ENCODE assay signal across 26 mouse cellular contexts in the genomic region with DNA sequence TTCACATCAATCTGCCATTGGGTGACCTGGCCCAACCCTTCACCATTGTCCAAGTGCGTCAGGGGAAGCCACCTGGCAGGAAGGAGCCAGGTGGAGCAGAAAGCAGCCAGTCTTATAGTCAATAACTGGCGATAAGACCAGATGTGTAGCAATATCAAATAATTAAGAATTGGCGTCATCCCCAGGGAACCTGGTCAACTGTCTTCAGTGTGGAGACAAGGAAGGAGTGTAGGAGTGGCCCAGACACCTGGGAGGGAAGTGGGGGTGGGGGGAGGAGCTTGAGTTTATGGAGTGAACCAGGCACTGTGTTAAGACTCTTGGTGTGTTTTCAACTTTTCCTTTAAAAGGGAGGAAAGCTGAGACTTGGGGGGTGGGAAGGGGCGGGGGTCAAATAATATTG. TPM values are rescaled to one million over a fixed set of nuclear protein-coding genes. Genes with fewer than 3 reads are reported as not detected.
DNase-seq lines count a peak whose midpoint lies in the region; ATAC-seq lines count a peak whose summit lies in the region.
"Had no signal": no experiment of that assay in that cellular context is flagged by ENCODE, and none has a peak within 500 bp of the region (broad histone marks: within the 10 kb centered on the region; RNA-seq: fewer than 3 reads in every experiment).

No protein-coding gene starts in this region.

- H3K4me2 ChIP-seq in stomach, embryonic 16.5 days (ENCODE audit: low read depth, low read length), result no peak overlapping the region
- H3K4me2 ChIP-seq: embryonic facial prominence, embryonic 12.5 days; liver, embryonic 11.5 days; midbrain, embryonic 15.5 days; neural tube, embryonic 12.5 days had no signal

- H3K4me3 ChIP-seq in stomach, embryonic 16.5 days (replicated peaks; ENCODE audit: low read length), result no peak overlapping the region
- H3K4me3 ChIP-seq: embryonic facial prominence, embryonic 12.5 days; left cerebral cortex, adult 2 months; limb, embryonic 10.5 days; midbrain, embryonic 15.5 days; neural tube, embryonic 12.5 days had no signal

- DNase-seq in CD4-positive, CD25-positive, alpha-beta regulatory T cell, adult 2 months (ENCODE audit: low read depth, low spot score), result peak; percentile 32
- DNase-seq in R1 (ENCODE audit: low read depth, low spot score) (peak; percentile 27), adipocyte (ENCODE audit: low spot score) (no peak)
- peak; percentile 90 for DNase-seq in large intestine, adult 2 months (ENCODE audit: low read depth, low spot score)
- DNase-seq in urinary bladder, adult 18-20 months (ENCODE audit: low spot score in 2 of 2), result no peak
- DNase-seq: adrenal gland, postnatal 10 days; cerebellum, adult 18-20 months; cerebellum, postnatal 25 days; gastrocnemius, postnatal 25 days; heart, postnatal 4 days; kidney, adult 11 months; liver, postnatal 0 days; lung, postnatal 10 days; retina, postnatal 1 day; thymus, postnatal 25 days had no signal

- 34% methylated on average over 4 of the region's 4 CpGs for WGBS in large intestine, adult 2 months
- WGBS in stomach, embryonic 16.5 days, result 61% methylated on average over 4 of the region's 4 CpGs

- H3K36me3 ChIP-seq in stomach, embryonic 16.5 days (ENCODE audit: control insufficient read depth, insufficient read depth, low read length), result no peaks in the 10 kb centered on the region
- H3K36me3 ChIP-seq: embryonic facial prominence, embryonic 12.5 days; G1E; limb, embryonic 10.5 days; midbrain, embryonic 15.5 days; neural tube, embryonic 12.5 days had no signal

- H3K9me3 ChIP-seq in stomach, embryonic 16.5 days (replicated peaks; ENCODE audit: control insufficient read depth, low read length), result no peaks in the 10 kb centered on the region
- H3K9me3 ChIP-seq: embryonic facial prominence, embryonic 12.5 days; G1E; limb, embryonic 10.5 days; midbrain, embryonic 15.5 days; neural tube, embryonic 12.5 days had no signal

- H3K9ac ChIP-seq in stomach, embryonic 16.5 days (ENCODE audit: low read length), result no peak overlapping the region
- H3K9ac ChIP-seq: embryonic facial prominence, embryonic 12.5 days; liver, postnatal 0 days; midbrain, embryonic 15.5 days; neural tube, embryonic 12.5 days had no signal

- peak overlapping the region; percentile 66; the same call in 1 of the 2 replicates for H3K27ac ChIP-seq in stomach, embryonic 16.5 days (ENCODE audit: low read length)
- H3K27ac ChIP-seq: embryonic facial prominence, embryonic 12.5 days; left cerebral cortex, adult 2 months; limb, embryonic 10.5 days; midbrain, embryonic 15.5 days; neural tube, embryonic 12.5 days had no signal

- H3K4me1 ChIP-seq in stomach, embryonic 16.5 days (ENCODE audit: control insufficient read depth, insufficient read depth, low read length), result peaks cover 9% of the 10 kb centered on the region

- no peak for ATAC-seq in CD4-positive, CD25-positive, alpha-beta regulatory T cell, adult 4 months
- ATAC-seq in stomach, embryonic 16.5 days (ENCODE audit: insufficient read depth, low FRiP score), result peak; percentile 59; the same call in 1 of the 2 replicates
- ATAC-seq: hindbrain, embryonic 16.5 days; liver, postnatal 0 days; midbrain, embryonic 15.5 days; Patski had no signal

- H3K27me3 ChIP-seq in stomach, embryonic 16.5 days (ENCODE audit: control insufficient read depth, insufficient read depth, low read length), result no peaks in the 10 kb centered on the region
- H3K27me3 ChIP-seq: embryonic facial prominence, embryonic 12.5 days; midbrain, embryonic 15.5 days; neural tube, embryonic 12.5 days; Patski had no signal

RNA-seq across cellular contexts. Expression of a gene that starts 43.7 kb away (rescaled TPM):
- polyA plus RNA-seq in CD4-positive, CD25-positive, alpha-beta regulatory T cell, adult 4 months (2017; shearing (Covaris generic)), result 10 to 100 TPM; 11.3 to 39.0 TPM
- 46.5 and 153 TPM in 2 replicates for polyA plus RNA-seq in large intestine, adult 2 months (2012; rRNA removed)
- polyA plus RNA-seq in stomach, embryonic 16.5 days (2015; fragmentation: Nextera tagmentation; extraction: Ambion mirVana), result 16.1 and 21.1 TPM in 2 replicates

RNA-seq across cellular contexts. Expression of a gene that starts 55.4 kb away (rescaled TPM):
- 100 to 1,000 TPM; 211 to 243 TPM for polyA plus RNA-seq in CD4-positive, CD25-positive, alpha-beta regulatory T cell, adult 4 months (2017; shearing (Covaris generic))
- 227 and 242 TPM in 2 replicates for polyA plus RNA-seq in large intestine, adult 2 months (2012; rRNA removed)
- polyA plus RNA-seq in stomach, embryonic 16.5 days (2015; fragmentation: Nextera tagmentation; extraction: Ambion mirVana), result 383 and 401 TPM in 2 replicates

Comparison
In these comparisons a context has a peak if more than half of its experiments do, and no peak if none do; other contexts are left out.
1. DNase-seq: peak in CD4-positive, CD25-positive, alpha-beta regulatory T cell, adult 2 months (single experiment), R1 (single experiment) and large intestine, adult 2 months (single experiment); none in adipocyte (single experiment) and urinary bladder, adult 18-20 months (0 of 2).